8 mouse cellular contexts compared by ENCODE assay signal in the genomic region with DNA sequence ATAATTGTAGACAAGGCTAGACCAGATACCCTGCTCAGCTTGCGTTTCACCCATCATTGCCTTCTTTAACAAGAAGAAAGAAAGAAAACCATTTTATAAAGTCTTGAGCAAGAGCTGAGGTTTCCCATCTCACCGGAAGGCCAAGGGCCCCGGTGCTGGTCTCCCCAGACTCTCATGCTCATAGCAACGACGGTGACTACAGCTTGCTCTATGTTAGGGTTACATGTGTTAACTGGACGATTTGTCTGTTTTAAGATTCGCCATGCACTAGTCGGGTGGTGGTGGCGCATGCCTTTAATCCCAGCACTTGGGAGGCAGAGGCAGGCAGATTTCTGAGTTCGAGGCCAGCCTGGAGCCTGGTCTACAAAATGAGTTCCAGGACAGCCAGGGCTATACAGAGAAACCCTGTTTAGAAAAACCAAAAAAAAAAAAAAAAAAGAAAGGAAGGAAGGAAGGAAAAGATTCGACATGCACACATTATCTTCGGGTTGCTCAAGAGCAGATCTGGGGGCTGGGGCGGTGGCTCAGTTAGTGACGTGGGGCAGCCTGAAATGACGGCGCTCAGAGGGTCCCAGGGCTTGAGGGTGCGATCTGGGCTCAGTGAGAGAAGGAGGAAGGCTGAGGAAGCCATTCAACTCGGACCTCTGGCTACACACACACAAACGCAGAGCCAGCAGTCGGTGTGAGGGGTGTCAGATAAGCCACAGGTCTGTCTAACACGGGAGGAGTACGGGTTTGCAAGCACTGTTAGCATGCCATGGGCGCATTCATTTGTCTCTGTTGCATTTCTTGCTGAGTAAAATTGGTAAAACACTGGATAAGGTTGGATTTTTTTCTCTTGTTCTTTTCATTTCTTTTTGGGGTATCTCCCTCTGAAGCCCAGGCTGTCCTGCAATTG. TPM values are rescaled to one million over a fixed set of nuclear protein-coding genes. Genes with fewer than 3 reads are reported as not detected.
DNase-seq lines count a peak whose midpoint lies in the region; ATAC-seq and TF ChIP-seq lines count a peak whose summit lies in the region.

No protein-coding gene starts in this region.

- WGBS in thymus, adult 2 months = 63% methylated on average over 23 of the region's 23 CpGs
- WGBS in forebrain, embryonic 16.5 days = 86% methylated on average over 23 of the region's 23 CpGs
- 25% methylated on average over 23 of the region's 23 CpGs for WGBS in liver, embryonic 14.5 days (ENCODE audit: insufficient replicate concordance)
- 43% methylated on average over 23 of the region's 23 CpGs for WGBS in stomach, postnatal 0 days

- H3K9ac ChIP-seq in forebrain, embryonic 16.5 days (replicated peaks; ENCODE audit: low read depth, low read length) = no peak overlapping the region; the same call in 1 of the 2 replicates
- peak overlapping the region; percentile 49 for H3K9ac ChIP-seq in liver, embryonic 14.5 days (replicated peaks)
- H3K9ac ChIP-seq in stomach, postnatal 0 days (ENCODE audit: low read length) = peak overlapping the region; percentile 69

- H3K4me2 ChIP-seq in forebrain, embryonic 16.5 days (ENCODE audit: low read length) = peak overlapping the region; percentile 78
- H3K4me2 ChIP-seq in liver, embryonic 14.5 days (ENCODE audit: low read depth) = peak overlapping the region; percentile 97
- peak overlapping the region; percentile 71 for H3K4me2 ChIP-seq in stomach, postnatal 0 days (replicated peaks; ENCODE audit: low read depth)

- no peaks in the 10 kb centered on the region for H3K27me3 ChIP-seq in thymus, adult 2 months (ENCODE audit: control insufficient read depth, insufficient read depth, low read length)
- H3K27me3 ChIP-seq in forebrain, embryonic 16.5 days (replicated peaks; ENCODE audit: control insufficient read depth, insufficient read depth, low read length) = no peaks in the 10 kb centered on the region
- H3K27me3 ChIP-seq in liver, embryonic 14.5 days (ENCODE audit: control insufficient read depth, insufficient read depth, low read length) = no peaks in the 10 kb centered on the region
- no peaks in the 10 kb centered on the region for H3K27me3 ChIP-seq in stomach, postnatal 0 days (ENCODE audit: control insufficient read depth, insufficient read depth, low read length)

- no peaks in the 10 kb centered on the region for H3K36me3 ChIP-seq in thymus, adult 2 months (ENCODE audit: control insufficient read depth, insufficient read depth, low read length)
- no peaks in the 10 kb centered on the region for H3K36me3 ChIP-seq in forebrain, embryonic 16.5 days (ENCODE audit: control insufficient read depth, insufficient read depth)
- H3K36me3 ChIP-seq in liver, embryonic 14.5 days (replicated peaks; ENCODE audit: control insufficient read depth, insufficient read depth, low read depth) = no peaks in the 10 kb centered on the region; the same call in 1 of the 2 replicates
- no peaks in the 10 kb centered on the region for H3K36me3 ChIP-seq in stomach, postnatal 0 days (ENCODE audit: control insufficient read depth, insufficient read depth, low read length)

- no peak for TF ChIP-seq EP300 in liver, embryonic 14.5 days (IDR thresholded peaks at IDR 0.05; ENCODE audit: low read depth)
- TF ChIP-seq EP300 in stomach, postnatal 0 days (optimal IDR thresholded peaks at IDR 0.05) = no peak

- TF ChIP-seq CTCF in thymus, adult 2 months (IDR thresholded peaks at IDR 0.05; ENCODE audit: borderline replicate concordance, control insufficient read depth, extremely low read depth, insufficient read depth, low read length, poor library complexity) = no peak
- TF ChIP-seq CTCF in liver, embryonic 14.5 days (IDR thresholded peaks at IDR 0.05; ENCODE audit: low read depth) = no peak
- TF ChIP-seq CTCF in stomach, postnatal 0 days (IDR thresholded peaks at IDR 0.05; ENCODE audit: low read depth) = no peak

- no peak for ATAC-seq in forebrain, embryonic 16.5 days
- ATAC-seq in liver, embryonic 14.5 days (ENCODE audit: insufficient read depth) = no peak
- ATAC-seq in stomach, postnatal 0 days (ENCODE audit: low FRiP score, low TSS enrichment) = no peak

- H3K4me3 ChIP-seq in thymus, adult 2 months (ENCODE audit: control insufficient read depth, insufficient read depth, low read length) = no peak overlapping the region
- peak overlapping the region; percentile 70 for H3K4me3 ChIP-seq in forebrain, embryonic 16.5 days (replicated peaks; ENCODE audit: low read length)
- peak overlapping the region; percentile 86 to 87 for H3K4me3 ChIP-seq in liver, embryonic 14.5 days (ENCODE audit: insufficient read depth in 1 of 2, low read depth in 2 of 2, low read length in 2 of 2)
- H3K4me3 ChIP-seq in stomach, postnatal 0 days (ENCODE audit: low read depth, low read length) = peak overlapping the region; percentile 70

- no peak for TF ChIP-seq POLR2A in thymus, adult 2 months (IDR thresholded peaks at IDR 0.05; ENCODE audit: control insufficient read depth, extremely low read depth, insufficient read depth, low read length, poor library complexity)

- peak; percentile 28 for DNase-seq in thymus, postnatal 0 days (ENCODE audit: low spot score)
- no peak for DNase-seq in thymus, adult 2 months
- DNase-seq in liver, embryonic 14.5 days (ENCODE audit: low read depth in 3 of 3, low spot score in 3 of 3) = no peak
- no peak for DNase-seq in stomach, postnatal 0 days (ENCODE audit: low spot score)
- DNase-seq in cerebellum, adult 9-11 months = no peak
- DNase-seq in frontal cortex, postnatal 25 days (ENCODE audit: low spot score in 2 of 2) = no peak
- no peak for DNase-seq in cerebellum, postnatal 25 days

- no peak overlapping the region for H3K27ac ChIP-seq in thymus, adult 2 months (ENCODE audit: control insufficient read depth, insufficient read depth, low read length)
- H3K27ac ChIP-seq in forebrain, embryonic 16.5 days (ENCODE audit: low read length) = no peak overlapping the region
- peak overlapping the region; percentile 44; the same call in 1 of the 2 replicates for H3K27ac ChIP-seq in liver, embryonic 14.5 days
- H3K27ac ChIP-seq in stomach, postnatal 0 days (replicated peaks) = peak overlapping the region; percentile 95

- no peaks in the 10 kb centered on the region for H3K9me3 ChIP-seq in forebrain, embryonic 16.5 days (ENCODE audit: control insufficient read depth, low read length)
- H3K9me3 ChIP-seq in liver, embryonic 14.5 days (ENCODE audit: control insufficient read depth, low read length) = no peaks in the 10 kb centered on the region
- no peaks in the 10 kb centered on the region for H3K9me3 ChIP-seq in stomach, postnatal 0 days (ENCODE audit: control insufficient read depth, low read length)

- peaks cover 18% of the 10 kb centered on the region for H3K4me1 ChIP-seq in thymus, adult 2 months (replicated peaks; ENCODE audit: control insufficient read depth, insufficient read depth, low read length)
- H3K4me1 ChIP-seq in forebrain, embryonic 16.5 days (replicated peaks; ENCODE audit: control insufficient read depth, insufficient read depth, low read length) = peaks cover 25% of the 10 kb centered on the region
- peaks cover 14 to 30% of the 10 kb centered on the region in 2 experiments for H3K4me1 ChIP-seq in liver, embryonic 14.5 days (replicated peaks; ENCODE audit: control insufficient read depth in 2 of 2, insufficient read depth in 2 of 2, low read length in 1 of 2)
- H3K4me1 ChIP-seq in stomach, postnatal 0 days (replicated peaks; ENCODE audit: control insufficient read depth, insufficient read depth) = peaks cover 13% of the 10 kb centered on the region

RNA-seq across cellular contexts. Expression of gene Ldlr, which starts 2.2 kb away (rescaled TPM):
- 16.9 and 21.8 TPM in 2 replicates for polyA plus RNA-seq in thymus, postnatal 0 days (2015; fragmentation: Nextera tagmentation; extraction: Ambion mirVana)
- 23.9 and 30.5 TPM in 2 replicates for polyA plus RNA-seq in thymus, adult 2 months (2012; rRNA removed)
- polyA plus RNA-seq in forebrain, embryonic 16.5 days (2015; fragmentation: Nextera tagmentation; extraction: Ambion mirVana) = 16.1 and 18.8 TPM in 2 replicates
- 12.6 and 12.7 TPM in 2 replicates for polyA plus RNA-seq in liver, embryonic 14.5 days (2012; rRNA removed)
- 5.9 and 7.6 TPM in 2 replicates for polyA plus RNA-seq in liver, embryonic 14.5 days (2014; fragmentation: Nextera tagmentation; extraction: Ambion mirVana)
- 28.9 and 30.4 TPM in 2 replicates for polyA plus RNA-seq in stomach, postnatal 0 days (2015; fragmentation: Nextera tagmentation; extraction: Ambion mirVana)

RNA-seq across cellular contexts. Expression of gene Spc24, which starts 34.6 kb away (rescaled TPM):
- polyA plus RNA-seq in thymus, postnatal 0 days (2015; fragmentation: Nextera tagmentation; extraction: Ambion mirVana) = 136 and 144 TPM in 2 replicates
- 59.0 and 75.8 TPM in 2 replicates for polyA plus RNA-seq in thymus, adult 2 months (2012; rRNA removed)
- polyA plus RNA-seq in forebrain, embryonic 16.5 days (2015; fragmentation: Nextera tagmentation; extraction: Ambion mirVana) = 35.1 and 42.8 TPM in 2 replicates
- polyA plus RNA-seq in liver, embryonic 14.5 days (2012; rRNA removed) = 37.4 and 52.4 TPM in 2 replicates
- polyA plus RNA-seq in liver, embryonic 14.5 days (2014; fragmentation: Nextera tagmentation; extraction: Ambion mirVana) = 89.5 and 92.2 TPM in 2 replicates
- polyA plus RNA-seq in stomach, postnatal 0 days (2015; fragmentation: Nextera tagmentation; extraction: Ambion mirVana) = 29.2 and 31.2 TPM in 2 replicates

Comparison
In these comparisons a context has a peak if more than half of its experiments do, and no peak if none do; other contexts are left out.
1. H3K27ac ChIP-seq: peak in liver, embryonic 14.5 days (single experiment) and stomach, postnatal 0 days (single experiment); none in thymus, adult 2 months (single experiment) and forebrain, embryonic 16.5 days (single experiment).
2. Peak in every context shown above with its lines, with median percentiles within 50 percentile points of each other: H3K4me2 ChIP-seq.